Mouse (Mus musculus) stomach, postnatal 0 days (tissue): ENCODE results near the gene Gpatch2. TPM values are rescaled to one million over a fixed set of nuclear protein-coding genes. Genes with fewer than 3 reads are reported as not detected.

Experiments used
- ATAC-seq: fragments of 200-750 bp; cut with Nextera tagmentation; 2 replicates; pipeline ENCODE4 v1.8.0; 2017; ENCODE audit not compliant: low FRiP score, low TSS enrichment
- DNase-seq: peaks from one replicate; pipeline ENCODE4 v3.0.0-alpha.2; 2016; ENCODE audit warnings: low spot score
- H3K27ac ChIP-seq: fragments of 300-500 bp; sonication (generic); replicated peaks from 2 replicates; pipeline ENCODE4 v1.5.1; 2014; ENCODE audit warnings: mild to moderate bottlenecking, control low read depth
- H3K27me3 ChIP-seq: fragments of 300-500 bp; sonication (generic); 2 replicates; pipeline ENCODE4 v1.6.1; 2014; ENCODE audit warnings: low read length; ENCODE audit not compliant: control insufficient read depth, insufficient read depth
- H3K36me3 ChIP-seq: fragments of 300-500 bp; sonication (generic); 2 replicates; pipeline ENCODE4 v1.6.1; 2014; ENCODE audit warnings: low read length, mixed read lengths; ENCODE audit not compliant: control insufficient read depth, insufficient read depth
- H3K4me1 ChIP-seq: fragments of 300-500 bp; sonication (generic); replicated peaks from 2 replicates; pipeline ENCODE4 v1.6.1; 2014; ENCODE audit warnings: antibody characterized with exemption; ENCODE audit not compliant: control insufficient read depth, insufficient read depth
- H3K4me2 ChIP-seq: fragments of 300-500 bp; sonication (generic); replicated peaks from 2 replicates; pipeline ENCODE4 v1.6.1; 2014; ENCODE audit warnings: low read depth, mild to moderate bottlenecking, control low read depth, moderate library complexity
- H3K4me3 ChIP-seq: fragments of 300-500 bp; sonication (generic); 2 replicates; pipeline ENCODE4 v1.5.1; 2014; ENCODE audit warnings: low read depth, low read length, control low read depth
- H3K9ac ChIP-seq: fragments of 300-500 bp; sonication (generic); 2 replicates; pipeline ENCODE4 v1.6.1; 2014; ENCODE audit warnings: mild to moderate bottlenecking, low read length, control low read depth, mixed read lengths
- H3K9me3 ChIP-seq: fragments of 300-500 bp; sonication (generic); 2 replicates; pipeline ENCODE4 v1.6.1; 2016; ENCODE audit warnings: low read length; ENCODE audit not compliant: control insufficient read depth
- CTCF ChIP-seq: IDR thresholded peaks from 2 replicates; pipeline ENCODE4 v1.5.1; 2016; ENCODE audit warnings: antibody characterized with exemption, low read depth, mild to moderate bottlenecking, moderate library complexity
- EP300 ChIP-seq: optimal IDR thresholded peaks from 2 replicates; pipeline ENCODE3; 2016; ENCODE audit warnings: antibody characterized with exemption
- WGBS: fragments of 180-500 bp; shearing (Covaris S2); extraction: QIAGEN DNeasy Blood & Tissue Kit; methylation state at CpG from one replicate; pipeline ENCODE4 v1.1.7; 2014; 5-methylcytosine and 5-hydroxymethylcytosine counted together
- polyA plus RNA-seq: library from polyadenylated mRNA; unstranded; fragments of >200 nt; fragmentation: Nextera tagmentation; extraction: Ambion mirVana; gene quantifications from 2 replicates; pipeline ENCODE4 v1.2.1, GENCODE M21; 2015

Gpatch2 gene
- polyA plus RNA-seq, 1 experiment from 2014 or later: 9.2 TPM

- DNase-seq: no peak
- no peaks in the 10 kb centered on the region; the same call in 1 of the 2 replicates for H3K36me3 ChIP-seq
- H3K9me3 ChIP-seq: no peaks in the 10 kb centered on the region
- no peak overlapping the region for H3K9ac ChIP-seq
- no peak overlapping the region for H3K4me3 ChIP-seq
- TF ChIP-seq EP300: no peak
- TF ChIP-seq CTCF: no peak
- no peaks in the 10 kb centered on the region for H3K4me1 ChIP-seq
- H3K27me3 ChIP-seq: no peaks in the 10 kb centered on the region
- 0 out of 2 replicates have a peak overlapping the region, but pooled peaks have one; percentile 18 for H3K27ac ChIP-seq
- peak; percentile 70; the same call in 1 of the 2 replicates for ATAC-seq
- no peak overlapping the region for H3K4me2 ChIP-seq
- WGBS: 68% methylated on average over 8 of the region's 8 CpGs
Measured at GRCm38 (mm10) chr1:187322505-187323208, 107.3 kb downstream of the Gpatch2 start.

DNA sequence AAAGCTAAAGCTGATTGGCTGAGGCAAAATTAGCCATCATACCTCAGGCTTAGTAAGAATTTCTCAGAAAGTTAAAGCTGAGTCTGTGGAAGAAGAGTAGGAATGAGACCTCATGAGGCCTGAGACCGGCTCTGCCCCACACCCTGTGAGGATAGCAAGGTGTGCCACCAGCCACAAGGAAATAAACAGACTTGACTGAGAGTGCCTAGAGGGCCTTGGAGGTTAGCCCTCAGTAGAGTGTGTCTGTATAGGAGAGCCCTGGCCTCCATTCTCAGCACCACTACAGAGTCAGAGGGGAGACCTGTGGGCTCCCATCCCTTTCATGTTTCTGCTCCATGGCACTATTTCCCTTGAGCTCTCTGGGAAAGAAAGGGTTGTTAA, 107.9 kb downstream of the Gpatch2 start:
- ATAC-seq: peak; percentile 77
- Histone ChIP-seq H3K9ac (no peak overlapping the region), H3K4me1 (no peaks in the 10 kb centered on the region), H3K4me2 (no peak overlapping the region), H3K27me3 (no peaks in the 10 kb centered on the region), H3K9me3 (no peaks in the 10 kb centered on the region), H3K27ac (0 out of 2 replicates have a peak overlapping the region, but pooled peaks have one; percentile 18), H3K4me3 (no peak overlapping the region), H3K36me3 (no peaks in the 10 kb centered on the region; the same call in 1 of the 2 replicates)
- peak; percentile 20 for DNase-seq
- TF ChIP-seq EP300: no peak
- 57% methylated on average over 1 of the region's 1 CpGs for WGBS

DNA sequence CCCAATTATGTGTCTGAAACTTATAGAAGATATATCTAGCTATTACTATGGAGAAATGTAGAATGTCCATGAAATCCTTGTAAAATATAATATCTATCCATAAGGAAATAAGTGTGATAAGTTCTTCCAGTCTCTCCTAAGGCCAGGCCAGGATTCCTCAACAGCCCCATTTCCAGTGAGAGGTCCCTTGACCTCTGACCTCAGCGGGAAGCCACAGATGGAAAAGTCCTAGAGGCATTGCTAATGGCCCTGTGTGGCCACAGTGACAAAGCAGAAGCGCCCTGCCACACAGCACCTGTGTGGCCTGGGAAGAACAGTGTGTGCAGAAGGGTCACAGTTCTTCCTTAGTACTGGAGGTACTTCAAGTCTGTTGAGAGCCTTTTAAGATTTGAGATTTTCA, 127.2 kb downstream of the Gpatch2 start:
- TF ChIP-seq CTCF: no peak
- no peak for TF ChIP-seq EP300
- Histone ChIP-seq H3K9me3 (no peaks in the 10 kb centered on the region), H3K4me3 (no peak overlapping the region), H3K27me3 (no peaks in the 10 kb centered on the region), H3K4me2 (no peak overlapping the region), H3K9ac (no peak overlapping the region), H3K27ac (no peak overlapping the region), H3K4me1 (no peaks in the 10 kb centered on the region), H3K36me3 (no peaks in the 10 kb centered on the region)
- 64% methylated on average over 2 of the region's 2 CpGs for WGBS
- ATAC-seq (no peak), DNase-seq (no peak)

DNA sequence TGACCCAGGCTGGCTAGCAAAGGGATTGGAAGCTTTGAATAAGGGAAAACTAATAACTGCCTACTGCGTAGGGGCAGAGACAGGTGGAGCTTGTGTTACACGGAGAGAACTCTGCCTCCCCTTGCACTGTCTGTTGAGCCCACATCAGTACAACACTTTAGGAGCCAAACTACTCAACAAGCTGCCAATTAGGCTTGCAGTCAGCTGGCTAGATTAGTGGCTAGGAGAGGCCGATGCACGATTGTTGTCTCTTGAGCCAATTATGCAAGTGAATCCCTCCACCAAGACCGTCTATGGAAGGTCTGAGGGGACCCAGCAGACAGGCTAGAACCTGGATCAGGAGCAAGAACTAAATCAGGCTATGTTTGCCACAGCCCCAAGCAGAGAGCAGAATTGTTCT, 129.8 kb downstream of the Gpatch2 start:
- 89% methylated on average over 5 of the region's 5 CpGs for WGBS
- DNase-seq (no peak), ATAC-seq (no peak)
- Histone ChIP-seq H3K36me3 (peaks cover 2% of the 10 kb centered on the region; the same call in 1 of the 2 replicates), H3K27me3 (no peaks in the 10 kb centered on the region), H3K9me3 (no peaks in the 10 kb centered on the region), H3K9ac (no peak overlapping the region), H3K4me2 (no peak overlapping the region), H3K27ac (no peak overlapping the region), H3K4me1 (no peaks in the 10 kb centered on the region), H3K4me3 (no peak overlapping the region)
- TF ChIP-seq EP300: no peak
- TF ChIP-seq CTCF: no peak

DNA sequence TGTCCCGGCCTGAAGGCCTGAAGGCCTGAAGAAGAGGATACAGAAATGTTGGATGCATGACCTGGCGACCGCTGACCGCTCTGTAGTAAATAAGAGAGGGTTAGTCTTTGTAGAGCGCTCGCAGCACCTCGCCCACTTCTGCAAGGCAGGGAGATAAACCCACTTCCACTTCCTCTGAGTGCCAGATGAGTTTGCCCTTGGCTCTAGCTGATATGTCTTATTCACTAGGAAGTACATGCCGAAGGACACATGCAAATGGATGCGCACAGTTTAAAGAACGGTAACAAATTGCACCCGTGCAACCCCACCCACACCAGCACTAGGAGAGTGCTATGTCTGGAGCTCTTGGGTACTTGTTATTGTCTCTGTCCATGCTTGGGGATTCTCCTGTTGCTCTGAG, 131.6 kb downstream of the Gpatch2 start:
- no peak overlapping the region for H3K9ac ChIP-seq
- WGBS: 89% methylated on average over 11 of the region's 11 CpGs
- DNase-seq (no peak), ATAC-seq (no peak)
- H3K36me3 ChIP-seq: peaks cover 2% of the 10 kb centered on the region; the same call in 1 of the 2 replicates
- H3K27me3 ChIP-seq: no peaks in the 10 kb centered on the region
- no peak overlapping the region for H3K4me2 ChIP-seq
- no peak overlapping the region for H3K27ac ChIP-seq
- no peaks in the 10 kb centered on the region for H3K9me3 ChIP-seq
- no peak overlapping the region for H3K4me3 ChIP-seq
- TF ChIP-seq CTCF (no peak), EP300 (no peak)
- no peaks in the 10 kb centered on the region for H3K4me1 ChIP-seq

GRCm38 (mm10) chr1:187347606-187348005, 132.3 kb downstream of the Gpatch2 start:
- 96% methylated on average over 6 of the region's 6 CpGs for WGBS

More at GRCm38 (mm10) chr1:187347606-187348005, 132.3 kb downstream of the Gpatch2 start:
- no peak overlapping the region for H3K9ac ChIP-seq
- H3K4me2 ChIP-seq: no peak overlapping the region
- no peaks in the 10 kb centered on the region for H3K27me3 ChIP-seq
- TF ChIP-seq EP300: no peak
- no peak for TF ChIP-seq CTCF
- ATAC-seq (no peak), DNase-seq (no peak)
- no peak overlapping the region for H3K4me3 ChIP-seq
- no peaks in the 10 kb centered on the region for H3K4me1 ChIP-seq
- H3K36me3 ChIP-seq: peaks cover 2% of the 10 kb centered on the region; the same call in 1 of the 2 replicates
- no peaks in the 10 kb centered on the region for H3K9me3 ChIP-seq
- no peak overlapping the region for H3K27ac ChIP-seq
